Mouse (Mus musculus) erythroblast, embryonic 14.5 days (primary cell): ENCODE results near the gene Pld4.

Experiments
- GATA1 ChIP-seq: IDR thresholded peaks from 2 replicates; pipeline ENCODE4 v1.6.1; 2012; ENCODE audit warnings: low read length, inconsistent platforms, mixed read lengths
- TAL1 ChIP-seq: IDR thresholded peaks from 3 replicates; pipeline ENCODE4 v1.6.1; 2012; ENCODE audit warnings: low read length, inconsistent platforms, mixed read lengths

GRCm38 (mm10) chr12:112796551-112797510 is 36.4 kb downstream of the Pld4 start:
- TF ChIP-seq GATA1 (no peak), TAL1 (no peak)
